Mouse (Mus musculus) olfactory bulb, adult 2 months (tissue): ENCODE results near the gene Palld.

Experiments
- CTCF ChIP-seq: fragments of 200-500 bp; IDR thresholded peaks from 2 replicates; pipeline ENCODE4 v1.5.1; 2012; ENCODE audit warnings: low read depth, mild to moderate bottlenecking, low read length, moderate library complexity; ENCODE audit not compliant: insufficient read depth
- POLR2A ChIP-seq: fragments of 200-500 bp; IDR thresholded peaks from 2 replicates; pipeline ENCODE4 v1.6.1; 2012; ENCODE audit warnings: mild to moderate bottlenecking, low read depth, low read length, moderate library complexity; ENCODE audit not compliant: insufficient read depth

DNA sequence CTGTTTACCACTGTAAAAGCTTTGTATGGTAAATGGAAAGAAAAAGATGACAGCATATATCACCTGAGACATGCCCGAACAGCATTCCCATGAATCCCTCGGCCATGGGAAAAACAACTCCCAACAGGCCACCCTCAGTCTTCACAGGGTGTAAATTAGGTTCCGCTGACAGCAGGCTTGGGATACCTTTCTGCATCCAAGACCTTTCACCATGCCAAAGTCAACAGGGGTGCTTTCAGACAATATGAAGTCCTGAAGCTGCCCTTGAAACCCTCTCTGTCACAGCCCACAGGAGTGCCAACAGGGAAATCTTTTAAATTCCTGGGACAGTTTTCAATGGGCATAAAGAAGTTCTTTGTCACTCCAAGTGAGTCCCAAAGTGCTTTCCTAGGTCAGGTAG is 285.4 kb downstream of the Palld start:
- TF ChIP-seq POLR2A = no peak
- TF ChIP-seq CTCF = no peak
